Mouse (Mus musculus): ENCODE data around the gene Birc2. TPM values are rescaled to one million over a fixed set of nuclear protein-coding genes. Genes with fewer than 3 reads are reported as not detected.

Birc2 gene
- polyA plus RNA-seq, 1 experiment from 2014 or later = 45.5 TPM

DNA sequence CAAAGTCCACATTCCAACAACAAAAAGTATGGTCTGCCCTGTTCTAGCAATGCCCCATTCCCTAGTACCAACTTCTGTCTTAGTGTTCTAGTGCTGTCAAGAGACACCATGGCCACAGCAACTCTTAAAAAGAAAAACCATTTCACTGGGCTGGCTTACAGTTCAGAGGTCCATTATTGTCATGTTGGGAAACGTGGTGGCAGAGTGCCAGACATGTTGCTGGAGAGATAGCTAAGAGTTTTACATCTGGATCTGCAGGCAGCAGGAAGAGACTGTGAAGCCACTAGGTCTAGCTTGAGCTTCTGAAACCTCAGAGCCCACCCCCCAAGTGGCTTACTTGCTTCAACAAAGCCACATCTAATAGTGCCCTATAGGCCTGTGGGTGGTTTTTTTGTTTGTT is 59.2 kb downstream of the Birc2 start:
- no peak overlapping the region for H3K27ac ChIP-seq
- H3K4me2 ChIP-seq (replicated peaks) = no peak overlapping the region
- 0 out of 2 replicates have a peak, but pooled peaks cover 5% of the 10 kb centered on the region for H3K36me3 ChIP-seq
- H3K9ac ChIP-seq = no peak overlapping the region
- no peak overlapping the region for H3K4me3 ChIP-seq
- no peaks in the 10 kb centered on the region for H3K4me1 ChIP-seq
- no peak for ATAC-seq (ENCODE audit: low FRiP score)
- H3K27me3 ChIP-seq = no peaks in the 10 kb centered on the region
- WGBS = 89% methylated on average over 1 of the region's 1 CpGs
- no peaks in the 10 kb centered on the region for H3K9me3 ChIP-seq (replicated peaks)

DNA sequence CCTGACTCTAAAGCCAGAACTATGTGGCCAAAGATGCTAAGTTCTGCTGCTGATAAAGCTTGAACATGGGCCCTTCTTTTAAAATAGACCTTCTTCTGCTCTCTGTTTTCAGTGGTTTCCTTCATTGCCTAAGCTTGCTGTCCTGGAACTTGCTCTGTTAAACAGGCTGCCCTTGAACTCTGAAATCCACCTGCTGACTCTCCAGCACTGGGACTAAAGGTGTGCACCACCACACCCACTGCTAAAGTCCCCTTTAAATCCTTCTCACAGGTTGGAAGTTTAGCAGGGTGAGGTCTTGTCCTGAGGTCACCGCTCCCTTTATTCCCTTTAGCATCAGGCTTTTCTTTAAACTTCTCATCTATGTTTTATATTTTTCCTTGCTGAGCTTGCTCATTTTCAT is 59.9 kb downstream of the Birc2 start:
- no peak overlapping the region for H3K9ac ChIP-seq
- H3K27me3 ChIP-seq = no peaks in the 10 kb centered on the region
- WGBS = 97% methylated on average over 1 of the region's 1 CpGs
- no peak for ATAC-seq (ENCODE audit: low FRiP score)
- no peak overlapping the region for H3K4me2 ChIP-seq (replicated peaks)
- H3K36me3 ChIP-seq = 0 out of 2 replicates have a peak, but pooled peaks cover 5% of the 10 kb centered on the region
- no peaks in the 10 kb centered on the region for H3K9me3 ChIP-seq (replicated peaks)
- H3K4me3 ChIP-seq = no peak overlapping the region
- no peak overlapping the region for H3K27ac ChIP-seq
- H3K4me1 ChIP-seq = no peaks in the 10 kb centered on the region; the same call in 1 of the 2 replicates

DNA sequence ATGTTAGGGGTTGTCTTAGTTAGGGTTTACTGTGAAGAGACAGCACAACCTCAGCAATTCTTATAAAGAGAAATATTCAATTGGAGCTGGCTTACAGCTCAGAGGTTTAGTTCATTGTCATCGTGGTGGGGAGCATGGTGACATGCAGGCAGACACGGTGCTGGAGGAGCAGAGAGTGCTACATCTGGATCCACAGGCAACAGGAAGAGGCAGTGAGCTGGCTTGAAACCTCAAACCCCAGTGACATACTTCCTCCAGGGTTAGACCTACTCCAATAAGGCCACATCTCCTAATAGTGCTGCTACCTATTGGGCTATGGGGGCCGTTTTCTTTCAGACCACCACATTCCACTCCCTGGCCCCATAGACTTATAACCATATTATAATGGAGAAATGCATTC is 60.9 kb downstream of the Birc2 start:
- Histone ChIP-seq H3K4me3 (no peak overlapping the region), H3K27me3 (no peaks in the 10 kb centered on the region), H3K9ac (no peak overlapping the region), H3K9me3 (replicated peaks) (no peaks in the 10 kb centered on the region), H3K27ac (no peak overlapping the region), H3K4me2 (replicated peaks) (no peak overlapping the region), H3K36me3 (0 out of 2 replicates have a peak, but pooled peaks cover 5% of the 10 kb centered on the region), H3K4me1 (no peaks in the 10 kb centered on the region; the same call in 1 of the 2 replicates)
- 92% methylated on average over 3 of the region's 3 CpGs for WGBS
- ATAC-seq (ENCODE audit: low FRiP score) = no peak

DNA sequence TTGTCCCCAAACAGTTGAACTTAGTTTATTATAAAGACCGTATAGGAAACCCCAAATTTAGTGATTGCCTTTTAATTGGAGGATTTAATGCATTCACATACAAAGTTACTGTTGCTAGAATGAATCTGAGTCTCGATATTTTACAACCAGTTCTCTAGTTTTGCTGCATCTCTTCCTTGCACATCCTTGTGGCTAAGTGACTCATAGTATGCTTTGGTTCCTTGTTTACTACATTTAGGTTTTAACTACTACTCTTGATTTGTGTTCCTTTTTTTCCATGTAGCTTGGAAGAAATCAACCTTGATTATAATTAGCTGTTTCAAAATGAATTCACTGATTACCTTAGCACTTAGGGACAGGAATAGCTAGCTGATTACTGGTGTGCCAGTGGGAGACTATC is 61.9 kb downstream of the Birc2 start:
- no peak overlapping the region for H3K27ac ChIP-seq
- 94% methylated on average over 2 of the region's 2 CpGs for WGBS
- H3K36me3 ChIP-seq = peaks cover 6% of the 10 kb centered on the region; the same call in 1 of the 2 replicates
- ATAC-seq (ENCODE audit: low FRiP score) = no peak
- no peak overlapping the region for H3K9ac ChIP-seq
- H3K4me1 ChIP-seq = no peaks in the 10 kb centered on the region; the same call in 1 of the 2 replicates
- no peaks in the 10 kb centered on the region for H3K9me3 ChIP-seq (replicated peaks)
- no peaks in the 10 kb centered on the region for H3K27me3 ChIP-seq
- H3K4me2 ChIP-seq (replicated peaks) = no peak overlapping the region
- H3K4me3 ChIP-seq = no peak overlapping the region

DNA sequence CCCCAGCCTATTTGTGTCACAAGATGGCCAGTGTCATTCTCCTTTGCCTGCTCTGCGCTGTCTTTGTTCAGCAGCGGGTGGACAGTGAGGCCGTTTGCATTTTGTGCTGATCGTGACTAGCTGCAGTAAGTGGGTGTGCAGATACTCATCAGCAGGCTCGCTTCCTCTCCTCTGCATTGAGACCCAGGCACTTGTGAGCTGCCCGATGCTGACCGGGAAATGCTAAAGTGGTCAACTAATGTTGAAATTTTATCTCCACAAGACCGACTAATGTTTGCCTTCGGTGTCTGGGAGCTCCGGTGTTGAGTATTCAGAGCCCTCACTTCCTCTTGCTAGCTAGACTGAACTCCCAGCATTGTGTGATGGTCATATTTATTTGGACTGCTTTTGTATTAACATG is 62.3 kb downstream of the Birc2 start:
- ATAC-seq (ENCODE audit: low FRiP score) = no peak
- H3K4me3 ChIP-seq = no peak overlapping the region

DNA sequence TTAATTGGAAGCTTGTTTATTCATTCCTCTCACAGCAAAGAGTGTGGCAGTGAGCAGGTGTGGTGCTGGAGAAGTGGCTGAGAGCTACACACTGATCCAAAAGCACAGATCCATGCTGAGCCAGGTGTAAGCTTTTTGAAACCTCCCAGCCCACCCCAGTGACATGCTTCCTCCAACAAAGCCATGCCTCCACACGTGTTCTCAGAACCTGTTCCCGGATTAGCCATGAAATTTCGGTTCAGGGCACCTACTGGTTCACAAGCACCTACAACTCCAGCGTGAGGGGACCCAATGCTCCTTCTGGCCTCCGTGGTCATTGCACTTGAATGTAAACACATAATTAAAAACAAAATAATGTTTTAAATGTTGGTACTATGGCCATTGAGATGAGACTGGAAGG is 63.2 kb downstream of the Birc2 start:
- H3K27me3 ChIP-seq = no peaks in the 10 kb centered on the region
- no peaks in the 10 kb centered on the region; the same call in 1 of the 2 replicates for H3K4me1 ChIP-seq
- no peak for ATAC-seq (ENCODE audit: low FRiP score)
- no peak overlapping the region for H3K9ac ChIP-seq
- 94% methylated on average over 5 of the region's 5 CpGs for WGBS
- H3K4me3 ChIP-seq = no peak overlapping the region
- no peak overlapping the region for H3K4me2 ChIP-seq (replicated peaks)
- H3K9me3 ChIP-seq (replicated peaks) = no peaks in the 10 kb centered on the region
- peaks cover 5% of the 10 kb centered on the region; the same call in 1 of the 2 replicates for H3K36me3 ChIP-seq
- no peak overlapping the region for H3K27ac ChIP-seq

More for the DNA sequence above, 62.3 kb downstream of the Birc2 start:
- Histone ChIP-seq H3K27ac (no peak overlapping the region), H3K27me3 (no peaks in the 10 kb centered on the region), H3K4me1 (no peaks in the 10 kb centered on the region; the same call in 1 of the 2 replicates), H3K9ac (no peak overlapping the region), H3K36me3 (peaks cover 8% of the 10 kb centered on the region; the same call in 1 of the 2 replicates), H3K4me2 (replicated peaks) (no peak overlapping the region), H3K9me3 (replicated peaks) (no peaks in the 10 kb centered on the region)
- 95% methylated on average over 10 of the region's 10 CpGs for WGBS

DNA sequence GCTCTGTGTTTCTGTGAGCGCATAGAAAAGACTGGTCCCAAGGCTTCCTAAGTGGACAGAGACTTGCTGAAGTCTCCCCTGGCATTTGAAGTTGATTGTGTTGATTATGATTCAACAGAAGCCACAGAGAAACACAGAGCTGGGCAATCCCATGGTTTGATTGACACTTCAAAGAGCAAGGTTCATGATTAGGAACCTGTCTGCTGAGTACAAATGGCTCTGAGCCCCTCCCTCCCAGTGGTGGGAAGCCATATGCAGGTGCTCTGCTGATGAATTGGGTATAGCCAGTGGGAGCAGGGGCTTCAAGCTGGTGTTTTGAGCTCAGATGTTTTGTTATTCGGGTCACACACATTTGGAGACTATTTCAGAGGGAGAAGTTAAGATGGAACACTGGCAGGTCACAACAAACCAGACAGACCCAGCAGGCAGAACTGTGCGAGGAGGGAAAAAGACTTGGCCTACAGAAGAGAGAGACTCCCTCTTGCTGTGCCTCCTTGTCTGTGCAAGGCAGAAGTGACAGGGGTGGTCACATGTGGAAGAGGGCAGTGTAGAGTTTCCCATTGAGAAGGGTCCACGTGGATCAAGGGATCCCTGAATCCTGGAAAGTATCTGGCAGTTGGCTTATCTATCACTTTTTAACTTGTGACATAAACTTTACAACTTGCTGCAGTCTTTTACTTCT is 64.0 kb downstream of the Birc2 start:
- no peak overlapping the region for H3K4me3 ChIP-seq
- no peak overlapping the region for H3K27ac ChIP-seq
- no peak overlapping the region for H3K4me2 ChIP-seq (replicated peaks)
- H3K27me3 ChIP-seq = no peaks in the 10 kb centered on the region
- peaks cover 4% of the 10 kb centered on the region; the same call in 1 of the 2 replicates for H3K36me3 ChIP-seq
- peaks cover 3% of the 10 kb centered on the region for H3K4me1 ChIP-seq
- H3K9ac ChIP-seq = no peak overlapping the region
- WGBS = 80% methylated on average over 4 of the region's 4 CpGs
- H3K9me3 ChIP-seq (replicated peaks) = no peaks in the 10 kb centered on the region
- 0 out of 2 replicates have a peak, but pooled peaks have one; percentile 44 for ATAC-seq (ENCODE audit: low FRiP score)

DNA sequence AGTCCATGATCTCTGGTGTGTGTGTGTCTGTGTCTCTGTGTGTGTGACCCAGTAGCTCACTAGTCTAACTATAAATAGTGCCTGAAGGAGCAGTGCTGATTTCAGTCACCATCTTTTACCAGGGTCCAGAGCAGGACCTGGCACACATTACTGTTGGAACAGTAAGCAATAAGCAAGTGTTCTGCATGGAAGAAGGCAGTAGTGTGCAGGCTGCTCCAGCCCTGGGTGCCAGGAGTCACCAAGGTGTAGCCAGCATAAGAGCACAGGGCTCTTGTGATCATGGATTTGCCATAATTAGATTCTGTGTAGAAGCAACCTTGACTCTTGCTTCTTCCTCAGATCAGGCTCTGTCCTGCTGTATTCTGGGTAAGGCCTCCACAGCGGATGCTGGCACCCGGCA is 64.5 kb downstream of the Birc2 start:
- no peak overlapping the region for H3K4me3 ChIP-seq
- no peaks in the 10 kb centered on the region for H3K27me3 ChIP-seq
- H3K4me1 ChIP-seq = peaks cover 8% of the 10 kb centered on the region
- no peak for ATAC-seq (ENCODE audit: low FRiP score)
- H3K27ac ChIP-seq = no peak overlapping the region
- WGBS = 85% methylated on average over 2 of the region's 2 CpGs
- H3K4me2 ChIP-seq (replicated peaks) = no peak overlapping the region
- H3K36me3 ChIP-seq = peaks cover 4% of the 10 kb centered on the region; the same call in 1 of the 2 replicates
- no peaks in the 10 kb centered on the region for H3K9me3 ChIP-seq (replicated peaks)
- no peak overlapping the region for H3K9ac ChIP-seq

DNA sequence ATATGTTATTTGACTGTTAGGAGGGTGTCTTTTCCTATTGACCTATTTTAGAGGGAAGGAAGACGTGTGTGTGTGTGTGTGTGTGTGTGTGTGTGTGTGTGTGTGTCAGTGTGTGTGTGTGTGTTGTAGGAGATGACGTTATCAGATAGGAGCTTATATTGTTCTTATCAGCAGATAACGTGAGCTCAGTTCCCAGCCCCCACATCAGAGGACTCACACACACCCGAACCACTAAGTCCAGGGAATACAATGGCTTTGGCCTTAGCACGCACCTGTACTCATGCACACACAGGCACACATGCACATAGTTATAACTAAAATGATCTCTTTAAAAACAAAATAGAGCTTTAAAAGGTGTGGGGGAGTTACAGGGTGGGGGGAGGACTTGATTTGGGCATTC is 67.4 kb downstream of the Birc2 start:
- 85% methylated on average over 5 of the region's 5 CpGs for WGBS
- peaks cover 4% of the 10 kb centered on the region; the same call in 1 of the 2 replicates for H3K36me3 ChIP-seq
- peaks cover 24% of the 10 kb centered on the region for H3K4me1 ChIP-seq
- H3K4me3 ChIP-seq = no peak overlapping the region
- H3K27ac ChIP-seq = no peak overlapping the region
- H3K9me3 ChIP-seq (replicated peaks) = no peaks in the 10 kb centered on the region
- no peak overlapping the region for H3K9ac ChIP-seq
- no peak for ATAC-seq (ENCODE audit: low FRiP score)
- H3K4me2 ChIP-seq (replicated peaks) = no peak overlapping the region
- H3K27me3 ChIP-seq = no peaks in the 10 kb centered on the region

DNA sequence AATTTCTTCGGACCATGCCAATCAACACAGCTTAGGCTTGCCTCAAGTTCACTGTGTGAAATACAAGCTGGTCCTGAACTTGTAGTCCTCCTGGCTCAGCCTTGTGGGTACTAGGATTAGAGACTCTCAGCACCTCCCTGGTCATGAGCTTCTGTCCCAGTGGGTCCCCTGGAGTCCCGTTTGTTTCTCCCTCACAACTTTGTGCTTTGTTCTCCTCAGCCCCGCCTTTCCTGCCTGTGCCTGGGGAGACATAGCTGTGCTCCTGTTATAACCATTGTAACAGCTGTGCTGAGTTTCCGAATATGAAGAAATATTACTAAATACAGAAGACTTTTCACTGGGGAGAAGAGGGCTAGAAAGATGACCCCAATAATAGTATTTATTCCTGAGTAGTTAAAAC is 67.8 kb downstream of the Birc2 start:
- H3K9ac ChIP-seq = no peak overlapping the region
- no peaks in the 10 kb centered on the region for H3K27me3 ChIP-seq
- WGBS = 67% methylated on average over 4 of the region's 4 CpGs
- H3K27ac ChIP-seq = no peak overlapping the region
- H3K4me2 ChIP-seq (replicated peaks) = no peak overlapping the region
- peaks cover 4% of the 10 kb centered on the region; the same call in 1 of the 2 replicates for H3K36me3 ChIP-seq
- peaks cover 24% of the 10 kb centered on the region for H3K4me1 ChIP-seq
- ATAC-seq (ENCODE audit: low FRiP score) = no peak
- no peaks in the 10 kb centered on the region for H3K9me3 ChIP-seq (replicated peaks)
- no peak overlapping the region for H3K4me3 ChIP-seq

Small RNA genes within 50 kb of the gene (microRNA-seq; reads per million reads assigned to microRNA genes)
- 7.0 reads per million, percentile 16 among the genes with 10 or more reads in this experiment for gene Mir5618

Other genes with a start within 250 kb of the Birc2 start
- not detected in 2 replicates for gene Mmp20, start 208.8 kb downstream of the Birc2 start, polyA plus RNA-seq (2016; fragmentation: Nextera tagmentation; extraction: Ambion mirVana)
- not detected in 2 replicates for gene Mmp7, start 145.0 kb downstream of the Birc2 start, polyA plus RNA-seq (2016; fragmentation: Nextera tagmentation; extraction: Ambion mirVana)
- 80.1 and 84.2 TPM in 2 replicates for gene Tmem123, start 73.0 kb downstream of the Birc2 start, polyA plus RNA-seq (2016; fragmentation: Nextera tagmentation; extraction: Ambion mirVana)
- gene Birc3, start 36.1 kb upstream of the Birc2 start, polyA plus RNA-seq (2016; fragmentation: Nextera tagmentation; extraction: Ambion mirVana) = 4.7 and 5.3 TPM in 2 replicates
- gene Yap1, start 167.5 kb upstream of the Birc2 start, polyA plus RNA-seq (2016; fragmentation: Nextera tagmentation; extraction: Ambion mirVana) = 32.1 and 35.6 TPM in 2 replicates
- gene Cfap300, start 205.8 kb upstream of the Birc2 start, polyA plus RNA-seq (2016; fragmentation: Nextera tagmentation; extraction: Ambion mirVana) = 15.7 and 18.8 TPM in 2 replicates

Data from hindbrain, embryonic 12.5 days (tissue).